Mouse (Mus musculus) activated CD4-positive, CD25-positive, alpha-beta regulatory T cell, adult 4 months (primary cell): ENCODE data around the gene Ttc28. TPM values are rescaled to one million over a fixed set of nuclear protein-coding genes. Genes with fewer than 3 reads are reported as not detected.

Experiments
- ATAC-seq: one replicate; pipeline ENCODE4 v1.8.0; 2017
- polyA plus RNA-seq, 2 experiments: library from polyadenylated mRNA; unstranded; fragments of 100-300 nt; shearing (Covaris generic); gene quantifications; one replicate each; pipeline ENCODE4 v1.2.1; 2017

The Ttc28 gene
- polyA plus RNA-seq, 2 experiments from 2014 or later: 1.9 to 2.6 TPM

- no peak for ATAC-seq
Measured at GRCm38 (mm10) chr5:111298706-111299105, 419.1 kb downstream of the Ttc28 start.

DNA sequence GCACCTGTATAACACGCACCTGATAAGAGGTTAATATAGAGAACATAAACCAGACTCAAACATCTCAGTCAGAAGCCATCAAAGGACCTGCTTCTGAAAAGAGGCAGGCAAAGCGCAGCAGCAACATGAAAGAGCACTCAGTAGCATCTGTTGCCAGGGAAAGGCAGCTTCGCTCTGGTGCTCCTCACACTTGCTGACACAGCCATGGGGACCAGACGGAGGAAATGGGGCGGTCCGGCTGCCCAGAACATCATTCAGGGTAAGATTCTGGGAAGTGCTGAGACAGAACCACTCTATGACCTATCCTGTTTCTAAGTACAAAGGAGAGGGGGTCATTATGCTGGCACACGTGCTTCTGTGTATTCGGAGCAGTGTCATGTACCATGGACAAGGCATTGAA, 421.2 kb downstream of the Ttc28 start:
- no peak for ATAC-seq

DNA sequence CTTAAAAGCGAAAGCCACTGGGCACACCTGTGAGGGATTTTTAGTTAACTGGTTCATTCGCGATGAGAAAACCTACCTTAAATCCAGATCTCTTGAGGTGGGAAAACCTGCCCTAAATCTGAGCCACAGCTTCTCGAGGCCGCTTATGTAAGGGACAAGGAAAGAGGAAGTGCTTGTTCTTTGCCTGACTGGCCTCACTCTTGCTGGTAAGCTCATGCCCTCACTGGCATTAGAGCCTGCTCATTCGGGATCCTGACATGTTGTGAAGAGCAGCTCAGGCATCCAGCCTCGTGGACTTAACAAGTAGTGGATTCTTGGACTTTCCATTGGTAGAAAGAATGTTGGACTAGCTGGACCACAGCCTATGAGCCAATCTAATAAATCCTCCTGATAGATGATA, 422.1 kb downstream of the Ttc28 start:
- ATAC-seq: no peak

GRCm38 (mm10) chr5:111304730-111305129, 425.1 kb downstream of the Ttc28 start:
- ATAC-seq: no peak

DNA sequence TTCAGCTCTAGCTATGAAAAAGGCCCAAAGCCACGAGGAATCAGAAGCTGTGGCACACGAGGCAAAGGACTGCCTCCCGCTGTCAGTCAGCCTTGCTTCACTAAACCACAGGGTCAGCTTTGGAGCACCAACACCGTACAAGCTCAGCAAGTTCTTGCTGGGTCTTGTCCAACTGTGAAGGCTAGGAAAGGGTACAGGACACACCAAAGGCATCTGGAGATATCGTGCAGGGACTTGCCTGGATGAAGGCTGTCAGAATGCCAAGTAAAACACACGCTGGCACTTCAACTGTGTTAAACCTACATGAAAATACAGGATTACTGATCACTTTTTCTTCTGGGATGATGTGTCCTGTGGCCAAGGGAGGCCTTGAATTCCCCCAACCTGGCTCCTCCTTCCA, 430.6 kb downstream of the Ttc28 start:
- no peak for ATAC-seq

- ATAC-seq: no peak
Measured at GRCm38 (mm10) chr5:111313833-111314232, 434.2 kb downstream of the Ttc28 start.

- ATAC-seq: no peak
Measured at GRCm38 (mm10) chr5:111315061-111315460, 435.5 kb downstream of the Ttc28 start.

DNA sequence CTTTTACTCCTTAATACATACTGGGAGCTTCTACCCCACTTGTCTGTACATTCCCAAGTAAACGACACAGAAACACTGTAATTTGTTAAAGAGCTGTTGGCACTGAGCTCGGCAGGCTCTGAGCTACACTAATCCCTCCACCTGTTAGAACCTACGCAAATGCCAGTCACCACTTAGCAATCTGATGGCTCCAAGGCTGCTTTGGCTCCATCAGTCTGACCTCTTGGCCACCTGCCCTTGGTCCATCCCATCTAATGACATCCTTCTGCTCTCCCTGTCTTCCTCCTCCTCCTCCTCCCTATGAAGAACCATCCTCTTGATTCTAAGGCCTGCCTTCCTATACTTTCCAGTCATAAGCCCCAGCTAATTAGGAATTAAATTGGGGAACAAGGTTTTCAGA, 437.9 kb downstream of the Ttc28 start:
- no peak for ATAC-seq

DNA sequence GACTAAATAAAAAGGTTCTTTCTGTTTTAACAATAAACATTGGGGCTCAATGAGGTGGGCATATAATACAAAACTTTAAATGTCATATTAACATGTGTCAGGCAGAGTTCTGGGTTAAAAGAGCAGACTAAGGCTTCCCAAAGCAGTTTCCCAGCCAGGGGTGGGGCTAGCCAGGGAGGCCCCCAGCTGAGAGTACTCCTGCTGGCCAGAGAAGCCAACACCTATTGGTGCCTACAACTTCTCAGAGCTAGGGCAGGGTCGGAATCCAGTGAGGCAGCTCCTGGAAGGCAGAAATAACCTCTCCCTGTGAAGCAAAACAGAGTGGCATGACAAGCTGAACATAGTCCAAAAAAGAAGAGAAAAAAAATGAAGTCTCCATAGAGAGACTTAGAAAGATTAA, 439.3 kb downstream of the Ttc28 start:
- ATAC-seq: no peak

DNA sequence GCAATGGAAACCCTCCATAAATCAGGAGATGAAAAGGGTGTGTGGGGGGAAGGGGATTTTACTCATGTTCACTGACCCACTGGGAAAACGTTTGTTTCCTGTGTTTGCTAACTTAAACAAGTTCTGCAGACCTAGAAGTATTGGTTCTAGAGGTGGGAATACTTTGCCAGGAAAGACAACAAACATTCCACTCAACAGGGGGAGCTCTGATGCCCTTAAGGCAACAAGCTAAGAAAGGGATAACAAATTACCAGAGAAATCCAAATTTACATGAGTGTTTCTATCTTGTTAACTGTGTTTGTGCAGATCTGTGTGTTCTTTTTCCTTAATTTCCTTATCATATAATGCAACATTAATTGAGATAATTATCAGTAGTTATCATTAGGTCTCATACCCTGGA, 446.2 kb downstream of the Ttc28 start:
- ATAC-seq: no peak

DNA sequence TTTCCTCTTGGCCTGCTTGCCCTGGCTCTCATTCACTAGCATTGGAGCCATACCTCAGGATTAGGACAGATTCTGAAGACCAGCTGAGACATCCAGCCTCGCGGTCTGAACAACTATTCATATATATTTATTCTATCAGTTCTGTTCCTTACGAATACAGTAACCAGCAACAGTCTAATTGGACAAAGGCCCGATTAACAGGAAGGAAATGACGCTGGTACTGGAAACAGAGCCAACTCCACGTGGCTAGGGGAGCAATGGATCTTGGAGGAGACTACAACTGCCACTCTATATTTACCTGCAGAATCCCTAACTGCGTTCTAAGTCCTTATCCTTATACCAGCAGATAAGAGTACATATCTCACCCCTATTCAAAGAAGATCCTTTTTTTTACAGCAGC, 447.8 kb downstream of the Ttc28 start:
- no peak for ATAC-seq

DNA sequence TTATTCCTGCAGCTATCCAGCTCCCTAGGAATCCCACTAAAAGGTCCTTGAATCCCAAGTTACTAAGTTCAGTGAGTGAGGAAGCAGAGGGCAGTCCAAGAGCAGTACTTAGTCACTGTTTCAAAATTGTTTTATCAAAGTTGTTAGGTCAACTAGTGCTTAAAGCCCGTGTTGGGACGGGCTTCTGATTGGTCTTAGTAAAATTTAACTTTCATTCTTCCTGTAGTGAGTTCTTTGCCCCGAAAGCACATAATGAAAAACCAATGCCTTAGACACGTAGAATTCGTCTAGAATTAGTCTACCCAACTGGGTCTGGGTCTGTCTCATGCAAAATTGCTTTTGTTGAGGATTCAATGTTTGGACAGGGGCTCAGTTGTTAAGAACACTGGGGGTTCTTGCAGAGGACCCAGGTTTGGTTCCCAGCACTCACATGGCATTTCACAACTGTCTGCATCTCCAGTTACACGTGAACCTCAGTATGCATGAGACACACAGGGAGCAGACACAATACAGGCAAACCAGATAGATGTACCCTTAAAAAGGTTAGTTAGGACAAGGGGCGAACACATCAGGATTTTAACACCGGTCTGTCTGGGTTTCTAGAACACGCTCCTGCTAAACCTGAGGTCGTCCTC, 450.3 kb downstream of the Ttc28 start:
- ATAC-seq: no peak

GRCm38 (mm10) chr5:111330417-111331098, 451.0 kb downstream of the Ttc28 start, which contains the start of gene Pitpnb:
Pitpnb (plus strand) TSS chr5:111330763.
- ATAC-seq: peak; percentile 89

DNA sequence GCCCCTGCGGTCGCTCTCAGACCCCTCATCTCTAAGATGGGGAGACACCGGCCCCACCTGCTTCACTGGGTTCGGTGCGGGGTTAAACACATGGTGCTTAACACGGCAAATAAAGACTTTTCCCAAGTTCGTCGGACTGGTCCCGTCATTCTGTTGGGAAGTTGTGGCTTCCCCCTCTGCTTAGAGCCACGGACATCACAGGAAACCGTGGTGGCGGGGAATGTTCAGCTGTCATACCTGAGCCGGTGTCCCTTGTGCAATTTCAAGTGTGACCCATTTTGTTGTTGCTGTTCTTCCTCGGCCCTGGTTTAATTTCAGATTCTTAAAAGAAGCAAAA, 451.5 kb downstream of the Ttc28 start:
- peak; percentile 10 for ATAC-seq

- ATAC-seq: no peak
Measured at GRCm38 (mm10) chr5:111335939-111336691, 456.5 kb downstream of the Ttc28 start.

Other genes with a start within 250 kb of the Ttc28 start
- gene Noc4l, start 226.4 kb upstream of the Ttc28 start, polyA plus RNA-seq: 10 to 100 TPM; 38.9 to 43.6 TPM
- 1 to 10 TPM; 2.9 to 3.8 TPM for gene Ddx51, start 226.4 kb upstream of the Ttc28 start, polyA plus RNA-seq
- gene Ep400, start 109.1 kb upstream of the Ttc28 start, polyA plus RNA-seq: 10 to 100 TPM; 51.5 to 75.1 TPM
- 10 to 100 TPM; 22.0 to 33.8 TPM for gene Pus1, start 99.1 kb upstream of the Ttc28 start, polyA plus RNA-seq
- 10 to 100 TPM; 10.8 to 10.9 TPM for gene Ulk1, start 69.7 kb upstream of the Ttc28 start, polyA plus RNA-seq
- gene Hscb, start 40.0 kb upstream of the Ttc28 start, polyA plus RNA-seq: 10 to 100 TPM; 54.5 to 54.9 TPM
- 10 to 100 TPM in 1 of 2 experiments, 1 to 10 TPM in 1; 7.4 to 10.6 TPM for gene Chek2, start 39.8 kb upstream of the Ttc28 start, polyA plus RNA-seq